Mouse (Mus musculus) heart, adult 2 months (tissue): ENCODE data around the gene Gm20388. TPM values are rescaled to one million over a fixed set of nuclear protein-coding genes. Genes with fewer than 3 reads are reported as not detected.

Experiments used
- DNase-seq, 2 experiments: peaks; one replicate each; pipeline ENCODE4 v3.0.0; 2021
- H3K27ac ChIP-seq: fragments of 200-600 bp; 2 replicates; pipeline ENCODE4 v1.8.1; 2022
- H3K27me3 ChIP-seq: fragments of 200-500 bp; 2 replicates; pipeline ENCODE4 v1.6.1; 2012; ENCODE audit warnings: mild to moderate bottlenecking, low read length, inconsistent platforms, mixed read lengths; ENCODE audit not compliant: control insufficient read depth, insufficient read depth
- H3K36me3 ChIP-seq: fragments of 200-500 bp; 2 replicates; pipeline ENCODE4 v1.6.1; 2012; ENCODE audit warnings: low read length, inconsistent platforms; ENCODE audit not compliant: control insufficient read depth, insufficient read depth
- H3K4me1 ChIP-seq: fragments of 200-500 bp; 2 replicates; pipeline ENCODE4 v1.6.1; 2011; ENCODE audit warnings: low read length; ENCODE audit not compliant: control insufficient read depth, insufficient read depth
- H3K4me3 ChIP-seq: fragments of 200-600 bp; 2 replicates; pipeline ENCODE4 v1.8.1; 2022
- H3K79me2 ChIP-seq: fragments of 200-500 bp; replicated peaks from 2 replicates; pipeline ENCODE4 v1.6.1; 2012; ENCODE audit warnings: mild to moderate bottlenecking, inconsistent platforms, low read length, moderate library complexity, mixed read lengths; ENCODE audit not compliant: control insufficient read depth, insufficient read depth
- H3K9ac ChIP-seq: fragments of 200-500 bp; 2 replicates; pipeline ENCODE4 v1.6.1; 2012; ENCODE audit warnings: low read depth, mild to moderate bottlenecking, control low read depth, inconsistent platforms, low read length, mixed read lengths
- CTCF ChIP-seq: fragments of 200-600 bp; IDR thresholded peaks from 2 replicates; pipeline ENCODE4 v1.8.1; 2022; ENCODE audit warnings: antibody characterized with exemption, mild to moderate bottlenecking, moderate library complexity
- EP300 ChIP-seq: fragments of 200-500 bp; IDR thresholded peaks from 2 replicates; pipeline ENCODE4 v1.6.1; 2011; ENCODE audit warnings: low read depth, low read length, control low read depth; ENCODE audit not compliant: insufficient read depth
- POLR2A ChIP-seq: fragments of 200-500 bp; IDR thresholded peaks from 2 replicates; pipeline ENCODE4 v1.6.1; 2011; ENCODE audit warnings: mild to moderate bottlenecking, low read depth, low read length, control low read depth; ENCODE audit not compliant: insufficient read depth
- WGBS: fragments of 180-500 bp; shearing (Covaris S2); methylation state at CpG from one replicate; pipeline ENCODE4 v1.1.7; 2018; 5-methylcytosine and 5-hydroxymethylcytosine counted together
- intact Hi-C: fragments of 180-260 bp; cut with DNase I; formaldehyde crosslinking; loops from one replicate; pipeline ENCODE4 v1.15.1; 2025
- polyA plus RNA-seq: library from polyadenylated mRNA; depleted of rRNA; stranded (reverse); fragments of >200 nt; gene quantifications from 2 replicates; pipeline ENCODE4 v1.2.3, GENCODE M21; 2012
- total RNA-seq, 2 experiments: library from RNA; stranded (reverse); gene quantifications; 2 replicates each; pipeline ENCODE4 v1.2.3; 2021

Gm20388 gene
- total and polyA plus RNA-seq, 3 experiments, result 1.8 to 32.3 TPM; not detected in 1

DNA sequence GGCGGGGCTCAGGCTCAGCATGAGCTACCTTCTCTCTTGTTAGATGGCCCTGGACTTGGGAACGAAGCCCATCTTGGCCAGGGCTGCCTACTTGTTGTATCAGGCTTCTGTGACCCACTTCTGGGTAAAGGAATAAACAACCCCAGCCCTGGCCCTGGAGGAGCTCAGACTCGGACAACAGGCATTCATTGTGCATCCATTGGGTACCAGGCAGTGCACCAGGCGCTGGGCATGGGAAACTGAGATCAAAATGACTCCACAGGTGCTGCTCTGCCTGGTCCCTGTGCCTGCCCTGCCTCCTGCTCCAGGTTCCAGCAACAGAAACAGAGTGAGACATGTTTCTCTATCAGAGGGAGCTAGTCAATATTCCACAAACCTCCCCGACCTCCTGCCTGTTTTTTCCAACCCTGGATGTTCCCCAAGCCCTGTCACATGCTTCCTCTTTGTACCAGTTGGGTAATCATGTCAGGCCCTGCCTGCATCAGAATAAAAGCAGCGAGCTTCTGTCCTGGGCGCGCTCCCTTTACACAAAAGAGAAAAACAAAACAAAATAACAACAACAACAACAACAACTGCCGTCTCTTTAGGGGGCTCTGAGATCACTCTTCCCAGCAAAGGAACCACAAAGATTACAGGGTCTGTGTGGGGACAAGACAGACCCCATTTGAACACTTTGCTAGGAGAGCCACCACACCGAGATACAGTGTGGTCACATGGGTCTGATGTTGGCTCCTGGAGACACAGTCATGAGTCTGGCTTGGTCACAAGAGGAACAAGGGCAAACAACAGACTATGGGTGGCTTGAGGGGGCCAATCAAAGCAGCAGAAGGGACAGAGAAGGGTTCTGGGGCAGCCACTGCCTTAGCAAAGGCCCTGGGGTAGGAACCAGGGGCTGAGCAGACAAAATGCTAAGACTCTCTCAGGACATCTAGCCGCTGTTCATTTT lies 708.9 kb downstream of the Gm20388 start:
- Histone ChIP-seq H3K36me3 (no peaks in the 10 kb centered on the region), H3K27ac (peak overlapping the region; percentile 83), H3K79me2 (no peaks in the 10 kb centered on the region), H3K9ac (no peak overlapping the region), H3K4me3 (no peak overlapping the region), H3K27me3 (no peaks in the 10 kb centered on the region), H3K4me1 (no peaks in the 10 kb centered on the region)
- intact Hi-C loops, result no loop called here
- TF ChIP-seq CTCF, result no peak
- no peak for TF ChIP-seq POLR2A
- TF ChIP-seq EP300, result no peak
- peak; percentile 41 to 68 for DNase-seq
- WGBS, result 54% methylated on average over 11 of the region's 11 CpGs

DNA sequence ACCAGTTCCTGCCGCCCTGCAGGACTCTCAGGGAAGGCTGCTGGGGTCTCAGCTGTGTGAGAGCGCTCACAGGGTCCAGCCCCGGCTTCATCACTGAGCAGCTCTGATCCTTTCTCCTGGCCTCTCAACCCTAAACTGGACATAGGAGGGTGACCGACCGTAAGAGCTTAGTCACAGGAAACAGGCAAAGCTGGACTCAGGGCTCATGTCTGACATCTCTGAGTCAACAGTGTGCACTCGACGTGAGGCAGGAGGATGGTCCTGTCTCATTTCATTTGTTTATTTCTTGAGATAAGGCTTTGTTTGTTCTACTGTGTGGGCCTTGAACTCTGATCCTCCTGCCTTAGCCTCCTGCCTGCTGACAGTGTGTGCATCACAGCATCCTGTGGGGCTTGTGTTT lies 709.8 kb downstream of the Gm20388 start:
- WGBS, result 58% methylated on average over 7 of the region's 7 CpGs
- H3K79me2 ChIP-seq, result no peaks in the 10 kb centered on the region
- H3K4me3 ChIP-seq, result no peak overlapping the region
- intact Hi-C loops, result no loop called here
- peak overlapping the region; percentile 83 for H3K27ac ChIP-seq
- H3K9ac ChIP-seq, result no peak overlapping the region
- no peaks in the 10 kb centered on the region for H3K4me1 ChIP-seq
- H3K36me3 ChIP-seq, result no peaks in the 10 kb centered on the region
- no peak for DNase-seq
- TF ChIP-seq CTCF (no peak), EP300 (no peak), POLR2A (no peak)
- H3K27me3 ChIP-seq, result no peaks in the 10 kb centered on the region

DNA sequence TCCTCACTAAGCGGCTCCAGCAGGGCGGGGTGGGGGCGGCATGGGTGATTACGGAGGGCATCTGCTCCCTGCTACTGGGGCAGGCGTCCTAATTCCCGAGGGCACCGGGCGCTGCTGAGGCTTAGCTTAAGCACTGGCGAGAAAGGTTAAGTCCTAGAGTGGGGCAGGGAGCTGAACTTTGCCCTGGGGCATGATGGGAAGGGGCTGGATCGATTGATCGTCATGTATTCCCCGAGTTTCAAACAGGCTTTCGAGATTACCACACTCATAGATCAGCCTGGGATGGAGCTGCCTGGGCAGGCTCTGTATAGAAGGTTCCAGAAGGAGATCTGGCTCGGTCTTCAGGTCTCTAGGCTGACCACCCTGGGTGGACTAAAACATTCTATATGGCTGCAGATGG lies 711.5 kb downstream of the Gm20388 start:
- no peak for DNase-seq
- intact Hi-C loops, result no loop called here
- Histone ChIP-seq H3K27ac (no peak overlapping the region), H3K36me3 (no peaks in the 10 kb centered on the region), H3K27me3 (no peaks in the 10 kb centered on the region), H3K79me2 (no peaks in the 10 kb centered on the region), H3K4me3 (no peak overlapping the region), H3K9ac (no peak overlapping the region), H3K4me1 (no peaks in the 10 kb centered on the region)
- TF ChIP-seq EP300 (no peak), CTCF (no peak), POLR2A (no peak)
- 78% methylated on average over 14 of the region's 14 CpGs for WGBS

DNA sequence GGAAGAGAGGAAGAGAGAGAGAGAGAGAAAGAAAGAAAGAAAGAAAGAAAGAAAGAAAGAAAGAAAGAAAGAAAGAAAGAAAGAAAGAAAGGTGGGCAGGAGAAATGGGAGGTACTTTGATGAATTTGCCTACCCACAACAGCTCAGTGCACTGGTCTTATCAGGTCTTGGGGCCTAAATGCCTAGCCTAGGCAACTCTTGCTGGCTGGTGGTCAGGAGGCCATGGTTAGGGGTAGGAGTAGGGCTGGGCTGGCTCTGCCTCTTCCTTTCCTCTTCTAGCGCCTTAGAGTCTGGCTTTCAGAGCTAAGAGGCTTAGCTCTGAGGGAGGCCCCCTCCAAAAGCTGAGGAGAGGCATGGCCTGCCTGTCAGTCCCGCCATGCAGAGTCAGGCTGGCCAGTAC lies 713.0 kb downstream of the Gm20388 start:
- no peaks in the 10 kb centered on the region for H3K4me1 ChIP-seq
- DNase-seq, result no peak
- H3K9ac ChIP-seq, result no peak overlapping the region
- H3K4me3 ChIP-seq, result no peak overlapping the region
- TF ChIP-seq CTCF, result no peak
- TF ChIP-seq EP300, result no peak
- TF ChIP-seq POLR2A, result no peak
- H3K36me3 ChIP-seq, result no peaks in the 10 kb centered on the region
- no peaks in the 10 kb centered on the region for H3K27me3 ChIP-seq
- intact Hi-C loops, result no loop called here
- no peaks in the 10 kb centered on the region for H3K79me2 ChIP-seq
- H3K27ac ChIP-seq, result no peak overlapping the region
- 68% methylated on average over 2 of the region's 2 CpGs for WGBS

DNA sequence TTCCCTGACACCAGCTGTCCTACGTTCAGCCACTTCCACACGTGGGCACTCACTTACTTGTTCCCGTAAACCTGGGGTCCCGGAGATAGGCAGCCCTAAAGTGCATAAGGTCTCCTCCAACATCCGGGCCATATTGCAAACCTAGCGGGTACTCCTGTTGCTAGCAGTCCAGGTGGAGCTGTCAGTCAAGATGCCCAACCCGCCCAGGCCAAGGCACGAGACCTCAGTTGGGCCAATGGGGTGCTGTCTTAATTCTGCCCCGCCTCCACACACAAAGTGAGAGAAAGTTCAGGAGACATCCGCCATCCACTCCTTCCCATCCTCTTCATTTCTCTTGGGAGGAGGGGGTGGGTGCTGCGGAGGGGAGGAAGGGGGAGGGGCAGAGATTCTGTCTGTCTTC lies 715.8 kb downstream of the Gm20388 start:
- H3K27me3 ChIP-seq, result no peaks in the 10 kb centered on the region
- intact Hi-C loops, result no loop called here
- H3K4me3 ChIP-seq, result no peak overlapping the region
- 79% methylated on average over 11 of the region's 11 CpGs for WGBS
- TF ChIP-seq POLR2A (no peak), EP300 (no peak), CTCF (no peak)
- H3K36me3 ChIP-seq, result no peaks in the 10 kb centered on the region
- DNase-seq, result no peak
- H3K9ac ChIP-seq, result no peak overlapping the region
- H3K27ac ChIP-seq, result no peak overlapping the region
- H3K79me2 ChIP-seq, result no peaks in the 10 kb centered on the region
- no peaks in the 10 kb centered on the region for H3K4me1 ChIP-seq

DNA sequence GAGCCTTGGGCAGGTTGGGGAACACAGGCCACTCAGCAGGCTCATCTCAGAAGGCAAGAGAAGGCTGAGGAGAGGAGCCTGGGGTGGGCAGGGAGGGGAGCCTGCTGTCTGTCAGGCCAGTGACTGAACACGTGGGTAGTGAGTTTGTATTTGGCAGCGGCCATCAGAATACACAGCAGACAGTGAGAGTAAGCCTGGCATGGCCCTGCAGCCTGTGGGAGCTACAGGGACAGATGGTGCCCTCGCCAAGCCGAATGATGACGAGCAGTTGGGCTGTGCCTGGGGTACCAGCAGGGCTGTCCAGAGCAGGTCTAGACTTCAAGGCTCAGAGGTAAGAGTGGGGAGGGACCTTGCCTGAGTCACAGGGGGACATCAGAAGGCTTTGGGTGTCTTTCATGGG lies 716.7 kb downstream of the Gm20388 start:
- no peaks in the 10 kb centered on the region for H3K27me3 ChIP-seq
- no peak overlapping the region for H3K4me3 ChIP-seq
- TF ChIP-seq EP300, result no peak
- no peak for TF ChIP-seq CTCF
- no peak for TF ChIP-seq POLR2A
- DNase-seq, result no peak
- H3K9ac ChIP-seq, result no peak overlapping the region
- intact Hi-C loops, result no loop called here
- H3K36me3 ChIP-seq, result no peaks in the 10 kb centered on the region
- no peak overlapping the region for H3K27ac ChIP-seq
- H3K4me1 ChIP-seq, result no peaks in the 10 kb centered on the region
- 87% methylated on average over 5 of the region's 5 CpGs for WGBS
- H3K79me2 ChIP-seq, result no peaks in the 10 kb centered on the region
